Mouse (Mus musculus): Measurements from ENCODE around the gene Rfx8. TPM values are rescaled to one million over a fixed set of nuclear protein-coding genes. Genes with fewer than 3 reads are reported as not detected.
A peak's percentile ranks its signal among the peaks of the same experiment; 100 is the strongest.
"Not testable (repeated sequence)": the region's sequence is repeated elsewhere in the genome, so short reads cannot be mapped to it uniquely, and the experiment has no call there.

The Rfx8 gene
- polyA plus RNA-seq, 1 experiment, result not detected

- Histone ChIP-seq H3K27ac (ENCODE audit: insufficient read depth, low read depth, low read length) (no peak overlapping the region), H3K4me1 (ENCODE audit: control insufficient read depth, insufficient read depth, low read length) (no peaks in the 10 kb centered on the region), H3K4me3 (ENCODE audit: insufficient read depth, low read depth, low read length) (no peak overlapping the region), H3K27me3 (replicated peaks; ENCODE audit: control insufficient read depth, insufficient read depth, low read length) (no peaks in the 10 kb centered on the region), H3K36me3 (ENCODE audit: control insufficient read depth, insufficient read depth, low read length) (no peaks in the 10 kb centered on the region)
- no peak for TF ChIP-seq CTCF (conservative IDR thresholded peaks at IDR 0.05; ENCODE audit: insufficient read depth, insufficient read length, low read depth, low read length)
- no peak for TF ChIP-seq POLR2A (IDR thresholded peaks at IDR 0.05; ENCODE audit: low read depth, low read length)
- DNase-seq, result no peak
- 94% methylated on average over 7 of the region's 7 CpGs for WGBS
These were observed 56.7 kb downstream of the Rfx8 start for GRCm38 (mm10) chr1:39664039-39664625.

DNA sequence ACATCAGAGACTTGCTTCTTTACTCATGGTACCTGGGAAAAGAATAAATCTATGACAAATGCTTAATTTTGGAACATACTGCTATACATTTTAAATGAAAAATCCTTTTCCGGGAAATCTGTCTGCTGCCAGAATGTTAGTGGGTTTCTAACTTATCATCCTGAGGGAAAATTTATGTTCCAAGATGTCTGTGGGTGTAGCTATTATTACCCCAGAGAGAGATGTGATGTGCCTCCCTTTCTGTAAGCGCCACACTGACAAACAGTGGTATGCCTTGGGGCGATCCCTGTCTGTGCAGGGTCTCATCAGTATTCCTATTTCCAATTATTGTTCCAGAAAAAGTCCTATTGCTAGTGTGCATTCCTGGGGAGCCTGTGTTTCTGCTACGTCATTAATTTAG is 57.7 kb downstream of the Rfx8 start:
- H3K27ac ChIP-seq (ENCODE audit: insufficient read depth, low read depth, low read length), result no peak overlapping the region
- no peaks in the 10 kb centered on the region for H3K27me3 ChIP-seq (replicated peaks; ENCODE audit: control insufficient read depth, insufficient read depth, low read length)
- TF ChIP-seq POLR2A (IDR thresholded peaks at IDR 0.05; ENCODE audit: low read depth, low read length) (no peak), CTCF (conservative IDR thresholded peaks at IDR 0.05; ENCODE audit: insufficient read depth, insufficient read length, low read depth, low read length) (no peak)
- WGBS, result 90% methylated on average over 4 of the region's 4 CpGs
- H3K4me3 ChIP-seq (ENCODE audit: insufficient read depth, low read depth, low read length), result no peak overlapping the region
- H3K36me3 ChIP-seq (ENCODE audit: control insufficient read depth, insufficient read depth, low read length), result no peaks in the 10 kb centered on the region
- no peaks in the 10 kb centered on the region for H3K4me1 ChIP-seq (ENCODE audit: control insufficient read depth, insufficient read depth, low read length)
- DNase-seq, result no peak

DNA sequence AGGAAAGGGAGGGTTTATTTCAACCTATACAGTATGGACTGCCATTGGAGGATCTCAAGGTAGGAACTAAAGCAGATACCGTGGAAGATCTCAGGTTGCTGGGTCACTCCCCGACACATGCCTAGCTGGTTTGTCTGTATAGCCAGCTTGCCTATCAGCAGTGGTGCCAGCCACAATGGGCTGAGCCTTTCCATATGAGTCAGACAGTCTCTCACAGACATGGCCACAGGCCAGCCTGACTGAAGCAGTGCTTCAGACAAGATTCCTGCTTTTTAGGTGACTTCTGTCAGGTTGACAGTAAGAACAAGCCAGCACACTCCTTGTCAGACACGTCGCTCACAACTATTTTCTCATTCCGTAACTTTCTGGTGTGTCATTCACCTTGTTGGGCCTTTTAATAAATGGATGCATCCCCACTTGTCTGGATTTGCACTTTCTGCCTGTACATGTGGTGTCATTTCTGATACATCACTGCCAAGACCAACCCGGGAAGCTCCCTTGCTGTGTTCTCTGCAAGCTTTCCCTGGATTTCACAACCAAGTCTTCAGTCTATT is 63.7 kb downstream of the Rfx8 start:
- no peak overlapping the region for H3K27ac ChIP-seq (ENCODE audit: insufficient read depth, low read depth, low read length)
- no peaks in the 10 kb centered on the region for H3K36me3 ChIP-seq (ENCODE audit: control insufficient read depth, insufficient read depth, low read length)
- H3K27me3 ChIP-seq (replicated peaks; ENCODE audit: control insufficient read depth, insufficient read depth, low read length), result no peaks in the 10 kb centered on the region
- no peak overlapping the region for H3K4me3 ChIP-seq (ENCODE audit: insufficient read depth, low read depth, low read length)
- no peak for TF ChIP-seq POLR2A (IDR thresholded peaks at IDR 0.05; ENCODE audit: low read depth, low read length)
- no peak for TF ChIP-seq CTCF (conservative IDR thresholded peaks at IDR 0.05; ENCODE audit: insufficient read depth, insufficient read length, low read depth, low read length)
- 85% methylated on average over 6 of the region's 6 CpGs for WGBS
- no peaks in the 10 kb centered on the region for H3K4me1 ChIP-seq (ENCODE audit: control insufficient read depth, insufficient read depth, low read length)
- no peak for DNase-seq

DNA sequence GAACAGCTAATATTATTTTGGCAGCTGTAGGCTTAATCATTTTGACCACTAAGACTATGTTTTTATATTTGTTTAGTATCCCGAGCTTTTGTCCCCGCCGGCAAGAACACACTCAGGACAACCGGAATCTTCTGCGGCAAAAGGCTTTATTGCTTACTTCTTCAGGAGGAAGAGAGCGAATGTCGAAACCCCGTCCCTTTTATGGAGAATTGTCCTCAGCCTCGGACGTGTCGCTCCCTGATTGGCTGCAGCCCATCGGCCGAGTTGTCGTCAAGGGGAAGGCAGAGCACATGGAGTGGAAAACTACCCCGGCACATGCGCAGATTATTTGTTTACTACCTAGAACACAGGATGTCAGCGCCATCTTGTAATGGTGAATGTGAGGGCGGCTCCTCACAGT is 65.9 kb downstream of the Rfx8 start:
- not testable (repeated sequence) for H3K4me3 ChIP-seq (ENCODE audit: insufficient read depth, low read depth, low read length); H3K27me3 ChIP-seq (replicated peaks; ENCODE audit: control insufficient read depth, insufficient read depth, low read length); H3K4me1 ChIP-seq (ENCODE audit: control insufficient read depth, insufficient read depth, low read length); DNase-seq; H3K36me3 ChIP-seq (ENCODE audit: control insufficient read depth, insufficient read depth, low read length); H3K27ac ChIP-seq (ENCODE audit: insufficient read depth, low read depth, low read length)
- 88% methylated on average over 18 of the region's 18 CpGs for WGBS

GRCm38 (mm10) chr1:39653028-39653427 is 67.8 kb downstream of the Rfx8 start:
- no peaks in the 10 kb centered on the region for H3K36me3 ChIP-seq (ENCODE audit: control insufficient read depth, insufficient read depth, low read length)
- H3K4me1 ChIP-seq (ENCODE audit: control insufficient read depth, insufficient read depth, low read length), result no peaks in the 10 kb centered on the region
- TF ChIP-seq CTCF (conservative IDR thresholded peaks at IDR 0.05; ENCODE audit: insufficient read depth, insufficient read length, low read depth, low read length), result no peak
- TF ChIP-seq POLR2A (IDR thresholded peaks at IDR 0.05; ENCODE audit: low read depth, low read length), result no peak
- no peak for DNase-seq
- H3K4me3 ChIP-seq (ENCODE audit: insufficient read depth, low read depth, low read length), result no peak overlapping the region
- H3K27ac ChIP-seq (ENCODE audit: insufficient read depth, low read depth, low read length), result no peak overlapping the region
- no peaks in the 10 kb centered on the region for H3K27me3 ChIP-seq (replicated peaks; ENCODE audit: control insufficient read depth, insufficient read depth, low read length)
- 80% methylated on average over 4 of the region's 4 CpGs for WGBS

DNA sequence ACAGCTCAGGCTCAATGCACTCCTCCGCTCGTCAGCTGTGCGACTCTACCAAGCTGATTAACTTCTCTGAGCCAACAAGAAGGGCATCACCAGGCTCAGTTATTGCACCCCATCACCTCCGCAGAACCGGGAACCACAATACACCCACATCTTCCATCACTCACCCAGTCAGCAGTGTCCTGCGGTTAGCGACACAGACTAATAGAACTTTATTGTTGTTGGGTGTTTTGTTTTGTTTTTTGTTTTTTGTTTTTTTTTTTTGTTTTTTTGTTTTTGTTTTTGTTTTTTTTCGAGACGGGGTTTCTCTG is 69.6 kb downstream of the Rfx8 start, which contains the start of gene Creg2:
Gene Creg2 (minus strand): TSS at position 234 of the 308 bp plus-strand sequence.
- Histone ChIP-seq H3K4me1 (ENCODE audit: control insufficient read depth, insufficient read depth, low read length) (no peaks in the 10 kb centered on the region), H3K4me3 (ENCODE audit: insufficient read depth, low read depth, low read length) (peak within 1 kb of the TSS; percentile 48), H3K27ac (ENCODE audit: insufficient read depth, low read depth, low read length) (no peak within 1 kb of the TSS), H3K36me3 (ENCODE audit: control insufficient read depth, insufficient read depth, low read length) (no peaks in the 10 kb centered on the region), H3K27me3 (replicated peaks; ENCODE audit: control insufficient read depth, insufficient read depth, low read length) (no peaks in the 10 kb centered on the region)
- 39% methylated on average over 9 of the region's 9 CpGs for WGBS
- TF ChIP-seq POLR2A (IDR thresholded peaks at IDR 0.05; ENCODE audit: low read depth, low read length) (no peak), CTCF (conservative IDR thresholded peaks at IDR 0.05; ENCODE audit: insufficient read depth, insufficient read length, low read depth, low read length) (no peak)
- no peak for DNase-seq

DNA sequence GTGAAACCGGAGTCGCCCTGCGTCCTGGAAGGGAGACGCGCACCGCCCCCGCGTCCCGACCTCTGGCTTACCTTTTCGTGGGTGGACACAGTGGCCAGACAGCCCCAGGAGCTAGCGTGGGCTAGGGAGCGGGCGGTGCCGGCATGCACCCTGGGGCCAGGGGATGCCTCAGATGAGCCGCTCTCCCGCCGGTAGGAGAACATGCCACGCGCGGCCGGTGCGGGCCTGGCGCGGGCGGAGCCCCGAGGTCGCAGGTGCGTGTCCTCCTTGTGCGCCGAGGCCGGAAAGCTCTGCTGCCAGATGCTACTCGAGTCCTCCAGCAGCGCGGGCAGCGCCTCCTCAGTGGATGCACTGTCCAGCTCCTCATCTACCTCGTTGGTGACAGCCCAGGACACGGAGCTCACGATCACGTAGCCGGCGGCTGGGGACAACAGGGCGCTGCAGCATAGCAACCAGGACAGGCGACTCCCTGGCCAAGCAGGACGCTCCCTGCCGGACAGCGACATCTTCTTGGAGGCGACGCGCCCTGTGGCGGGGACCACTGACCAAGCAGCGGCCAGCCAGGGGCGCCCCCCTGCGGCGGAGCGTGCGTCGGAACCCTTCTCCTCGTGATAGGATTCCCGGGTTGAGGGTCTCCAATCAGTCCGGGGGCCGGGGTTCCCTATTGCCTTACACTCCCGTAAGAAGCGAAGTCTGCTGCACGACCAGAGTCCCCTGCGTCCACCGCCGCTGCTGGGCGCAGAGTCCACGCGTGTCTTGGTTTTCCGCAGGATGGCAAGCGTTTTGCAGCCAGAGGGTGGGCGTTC is 70.2 kb downstream of the Rfx8 start:
- WGBS, result under 1% methylated on average over 73 of the region's 73 CpGs
- H3K4me1 ChIP-seq (ENCODE audit: control insufficient read depth, insufficient read depth, low read length), result no peaks in the 10 kb centered on the region

More for the DNA sequence above, 70.2 kb downstream of the Rfx8 start:
- Histone ChIP-seq H3K27ac (ENCODE audit: insufficient read depth, low read depth, low read length) (no peak overlapping the region), H3K4me3 (ENCODE audit: insufficient read depth, low read depth, low read length) (peak overlapping the region; percentile 48), H3K27me3 (replicated peaks; ENCODE audit: control insufficient read depth, insufficient read depth, low read length) (no peaks in the 10 kb centered on the region), H3K36me3 (ENCODE audit: control insufficient read depth, insufficient read depth, low read length) (no peaks in the 10 kb centered on the region)
- peak; percentile 43 for TF ChIP-seq CTCF (conservative IDR thresholded peaks at IDR 0.05; ENCODE audit: insufficient read depth, insufficient read length, low read depth, low read length)
- TF ChIP-seq POLR2A (IDR thresholded peaks at IDR 0.05; ENCODE audit: low read depth, low read length), result no peak
- DNase-seq, result peak; percentile 35
